Mouse (Mus musculus) heart, adult 2 months (tissue): ENCODE measurements at regions not wholly inside any gene's neighbourhood (a gene's known extent, or its start where the extent isn't known, plus 50 kb on each side); places are given as distances from the start of the nearest gene placed in this dataset.

ENCODE experiments used
- CTCF ChIP-seq: fragments of 200-600 bp; IDR thresholded peaks from 2 replicates; pipeline ENCODE4 v1.8.1; 2022; ENCODE audit warnings: antibody characterized with exemption, mild to moderate bottlenecking, moderate library complexity
- EP300 ChIP-seq: fragments of 200-500 bp; IDR thresholded peaks from 2 replicates; pipeline ENCODE4 v1.6.1; 2011; ENCODE audit warnings: low read depth, low read length, control low read depth; ENCODE audit not compliant: insufficient read depth
- POLR2A ChIP-seq: fragments of 200-500 bp; IDR thresholded peaks from 2 replicates; pipeline ENCODE4 v1.6.1; 2011; ENCODE audit warnings: mild to moderate bottlenecking, low read depth, low read length, control low read depth; ENCODE audit not compliant: insufficient read depth

DNA sequence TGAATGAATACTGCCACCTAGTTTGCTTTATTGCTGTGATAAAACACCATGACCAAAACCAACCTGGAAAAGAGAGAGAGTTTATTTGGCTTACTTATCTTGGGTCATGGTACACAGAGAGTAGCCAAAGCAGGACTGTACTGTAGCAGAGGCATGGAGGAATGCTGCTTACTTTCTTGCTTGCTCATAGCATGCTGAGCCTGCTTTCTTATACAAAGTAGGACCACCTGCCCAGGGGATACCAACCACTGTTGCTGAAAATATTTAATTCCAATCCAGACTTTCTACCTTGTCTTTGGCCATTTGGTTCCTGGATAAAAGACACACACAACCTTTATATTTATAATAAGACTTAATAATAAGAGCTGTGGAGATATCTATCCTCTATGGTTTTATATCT, 142.2 kb upstream of the Cdkn2b start:
- TF ChIP-seq CTCF (no peak), POLR2A (no peak), EP300 (no peak)
